Mouse (Mus musculus) NIH3T3 (cell line): Measurements from ENCODE around the gene Fndc8.
"Not testable (repeated sequence)": the region's sequence is repeated elsewhere in the genome, so short reads cannot be mapped to it uniquely, and the experiment has no call there.

Source experiments
- DNase-seq: peaks from one replicate; pipeline ENCODE4 v3.0.0-alpha.2; 2012; ENCODE audit warnings: low read depth

Gene Fndc8

DNA sequence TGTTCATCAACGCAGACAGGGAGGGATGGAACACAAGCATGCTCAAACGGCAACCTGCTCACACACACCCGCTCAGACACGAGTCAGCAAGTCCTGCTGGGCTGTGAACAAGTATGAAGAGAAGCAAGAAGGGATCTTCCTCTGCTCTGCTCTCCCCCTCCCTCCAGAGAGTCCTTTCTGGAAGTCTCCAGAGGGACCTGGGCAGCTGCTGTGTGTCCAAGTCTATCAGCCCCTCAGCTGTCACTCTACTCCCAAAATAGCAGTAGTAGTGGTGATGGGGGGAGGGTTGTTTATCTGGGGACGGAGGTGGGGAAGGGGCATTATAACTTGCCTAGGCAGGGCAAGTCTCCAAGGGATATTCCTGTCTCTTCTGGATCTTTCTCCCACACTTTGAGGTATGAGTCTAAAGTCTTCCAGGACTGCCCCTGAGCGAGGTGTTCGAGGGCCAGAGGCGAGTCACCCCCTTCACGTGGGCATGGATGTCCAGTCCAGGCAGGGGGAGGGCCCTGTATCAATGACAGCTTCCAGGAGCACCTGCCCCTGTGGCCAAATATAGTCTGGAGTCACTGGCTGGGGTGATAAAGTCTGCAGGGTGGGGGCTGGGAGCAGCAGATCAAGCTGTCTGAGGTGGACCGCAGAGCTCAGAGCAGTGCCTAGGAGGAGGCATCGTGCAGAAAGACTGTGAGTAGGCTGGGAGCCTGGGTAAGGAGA, 18.9 kb downstream of the Fndc8 start:
- DNase-seq, result no peak

DNA sequence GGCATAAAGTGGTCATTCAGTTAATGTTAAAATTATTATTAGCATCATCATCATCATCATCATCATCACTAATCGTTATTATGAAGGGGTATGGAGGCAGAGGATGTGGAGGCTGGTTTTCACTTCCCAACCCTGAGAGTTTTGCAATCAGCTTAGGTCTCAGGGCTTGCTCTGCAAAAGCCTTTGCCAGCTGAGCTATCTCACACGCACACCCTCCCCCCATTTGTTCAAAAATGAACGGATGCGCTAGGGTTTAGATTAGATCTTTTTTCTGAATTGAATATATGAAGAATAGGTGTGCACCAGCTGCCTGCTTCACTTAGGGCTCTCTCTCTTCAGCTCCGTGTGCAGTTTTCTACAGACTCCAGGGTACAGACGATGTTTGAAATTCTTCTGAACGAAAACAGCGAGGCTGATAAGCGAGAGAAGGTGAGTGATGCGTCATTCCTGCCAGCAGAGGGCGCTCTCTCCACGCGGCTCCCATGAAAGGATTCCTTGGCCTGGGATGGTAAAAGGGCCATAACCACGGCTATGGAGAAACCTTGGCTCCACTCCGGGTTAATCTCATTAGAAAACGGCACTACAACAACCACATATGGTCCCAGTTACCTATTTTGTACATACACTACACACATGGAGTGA, 22.9 kb downstream of the Fndc8 start:
- peak; percentile 87 for DNase-seq

DNA sequence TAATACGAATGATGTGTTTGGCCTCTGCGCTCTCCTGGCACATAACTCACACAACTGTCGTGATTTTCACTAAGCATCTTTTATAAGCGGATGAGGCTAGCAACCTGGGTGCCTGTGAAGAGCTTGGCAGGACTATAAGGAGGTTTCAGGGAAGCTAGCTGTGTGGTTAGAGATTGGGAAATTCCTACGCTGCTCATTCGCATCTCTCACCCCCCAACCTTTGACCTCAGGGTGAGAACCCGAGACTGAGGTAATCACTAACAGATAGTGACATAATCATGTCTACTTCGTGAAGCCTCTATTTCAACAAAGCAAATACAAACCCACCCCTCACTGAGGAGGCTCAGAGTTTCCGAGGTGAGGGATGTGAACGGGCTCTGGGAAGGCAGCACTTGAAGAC, 28.8 kb downstream of the Fndc8 start:
- peak; percentile 26 for DNase-seq

DNA sequence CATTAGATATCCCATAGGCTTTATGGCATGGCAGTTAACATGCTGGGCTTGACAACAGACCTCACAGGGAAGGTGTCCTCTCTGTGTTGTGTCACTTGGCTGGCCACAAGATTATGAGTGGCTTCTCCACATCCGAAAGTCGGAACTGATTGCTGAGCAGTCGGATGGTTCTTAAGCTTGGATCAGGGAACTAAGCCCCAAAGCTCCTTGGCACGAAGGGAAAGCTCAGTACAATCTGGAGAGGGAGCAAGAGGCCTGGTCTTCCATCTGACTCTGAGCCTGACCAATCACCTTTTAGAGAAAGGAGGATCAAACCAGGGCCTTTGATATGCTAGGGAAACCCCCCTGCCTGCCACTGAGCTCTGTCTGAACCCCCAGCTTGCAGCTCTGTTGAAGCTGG, 29.8 kb downstream of the Fndc8 start:
- no peak for DNase-seq

DNA sequence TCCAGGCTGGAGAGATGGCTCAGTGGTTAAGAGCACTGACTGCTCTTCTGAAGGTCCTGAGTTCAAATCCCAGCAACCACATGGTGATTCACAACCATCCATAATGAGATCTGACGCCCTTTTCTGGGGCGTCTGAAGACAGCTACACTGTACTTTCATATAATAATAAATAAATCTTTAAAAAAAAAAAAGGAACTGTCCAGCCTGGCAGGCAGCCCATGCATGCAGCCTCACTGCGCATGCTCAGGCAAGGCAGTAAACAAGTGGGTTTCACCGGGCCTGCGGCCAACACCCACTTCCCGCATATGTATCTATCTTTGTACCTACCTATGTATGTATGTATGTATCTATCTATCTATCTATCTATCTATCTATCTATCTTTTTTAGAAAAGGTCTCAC, 32.0 kb downstream of the Fndc8 start:
- DNase-seq, result not testable (repeated sequence)

DNA sequence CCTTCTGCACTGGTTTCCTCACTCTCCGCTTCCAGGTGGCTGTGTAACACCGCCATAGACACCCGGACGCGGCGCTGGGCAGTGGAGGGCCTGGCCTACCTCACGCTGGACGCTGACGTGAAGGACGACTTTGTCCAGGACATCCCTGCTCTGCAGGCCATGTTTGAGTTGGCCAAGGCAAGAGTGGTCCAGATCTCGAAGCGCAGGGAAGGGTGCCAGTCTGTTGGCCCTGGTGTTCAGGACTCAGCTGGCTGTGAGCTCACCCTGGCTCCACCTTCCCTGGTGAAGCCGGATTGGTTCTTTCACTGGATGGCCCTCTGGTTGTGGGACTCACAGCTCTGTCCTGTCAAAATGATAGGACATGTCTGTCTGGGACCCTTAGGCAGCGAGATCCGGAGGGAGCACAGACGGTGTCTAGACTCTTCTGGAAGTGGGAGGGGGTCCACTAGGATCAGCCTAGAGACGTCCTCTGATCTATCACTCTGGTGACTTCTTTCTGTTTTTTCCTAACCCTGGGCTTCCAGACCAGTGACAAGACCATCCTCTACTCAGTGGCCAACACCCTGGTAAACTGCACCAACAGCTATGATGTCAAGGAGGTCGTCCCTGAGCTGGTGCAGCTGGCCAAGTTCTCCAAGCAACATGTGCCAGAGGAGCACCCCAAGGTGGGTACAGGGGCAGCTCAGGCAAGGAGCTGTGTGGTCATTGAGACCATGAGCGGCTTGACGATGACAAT, 37.1 kb downstream of the Fndc8 start:
- no peak for DNase-seq

DNA sequence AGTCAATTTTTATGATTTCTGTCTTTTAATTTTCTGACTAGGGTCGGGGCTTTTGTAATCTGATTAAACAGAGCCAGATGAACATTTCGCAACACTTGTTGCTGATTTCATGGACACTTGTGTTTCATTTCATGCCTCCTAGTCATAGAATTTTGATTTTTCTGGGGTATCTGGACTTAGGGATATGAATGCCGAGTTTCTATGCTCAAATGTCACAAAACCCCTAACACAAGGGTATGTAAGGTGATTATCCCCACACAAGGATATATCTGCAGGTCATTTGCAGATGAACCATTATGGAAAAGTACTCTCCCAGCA, 37.7 kb downstream of the Fndc8 start:
- DNase-seq, result no peak

DNA sequence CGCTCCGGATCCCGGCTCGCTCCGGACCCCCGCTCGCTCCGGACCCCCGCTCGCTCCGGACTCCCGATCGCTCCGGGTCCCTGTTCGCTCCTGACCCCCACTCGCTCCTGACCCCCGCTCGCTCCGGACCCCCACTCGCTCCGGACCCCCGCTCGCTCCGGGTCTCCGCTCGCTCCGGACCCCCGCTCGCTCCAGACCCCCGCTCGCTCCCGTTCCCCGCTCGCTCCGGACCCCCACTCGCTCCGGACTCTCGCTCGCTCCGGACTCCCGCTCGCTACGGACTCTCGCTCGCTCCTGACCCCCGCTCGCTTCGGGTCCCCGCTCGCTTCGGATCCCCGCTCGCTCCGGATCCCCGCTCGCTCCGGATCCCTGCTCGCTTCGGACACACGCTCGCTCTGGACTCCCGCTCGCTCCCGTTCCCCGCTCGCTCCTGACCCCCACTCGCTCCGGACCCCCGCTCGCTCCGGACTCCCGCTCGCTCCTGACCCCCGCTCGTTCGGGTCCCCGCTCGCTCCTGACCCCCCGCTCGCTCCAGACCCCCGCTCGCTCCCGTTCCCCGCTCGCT, 38.5 kb downstream of the Fndc8 start:
- DNase-seq, result not testable (repeated sequence)

DNA sequence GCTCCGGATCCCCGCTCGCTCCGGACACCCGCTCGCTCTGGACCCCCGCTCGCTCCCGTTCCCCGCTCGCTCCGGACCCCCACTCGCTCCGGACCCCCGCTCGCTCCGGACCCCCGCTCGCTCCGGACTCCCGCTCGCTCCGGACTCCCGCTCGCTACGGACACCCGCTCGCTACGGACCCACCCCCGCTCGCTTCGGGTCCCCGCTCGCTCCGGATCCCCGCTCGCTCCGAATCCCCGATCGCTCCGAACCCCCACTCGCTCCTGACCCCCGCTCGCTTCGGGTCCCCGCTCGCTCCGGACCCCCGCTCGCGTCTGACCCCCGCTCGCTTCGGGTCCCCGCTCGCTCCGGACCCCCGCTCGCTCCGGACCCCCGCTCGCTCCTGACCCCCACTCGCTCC, 39.2 kb downstream of the Fndc8 start:
- DNase-seq, result not testable (repeated sequence)

DNA sequence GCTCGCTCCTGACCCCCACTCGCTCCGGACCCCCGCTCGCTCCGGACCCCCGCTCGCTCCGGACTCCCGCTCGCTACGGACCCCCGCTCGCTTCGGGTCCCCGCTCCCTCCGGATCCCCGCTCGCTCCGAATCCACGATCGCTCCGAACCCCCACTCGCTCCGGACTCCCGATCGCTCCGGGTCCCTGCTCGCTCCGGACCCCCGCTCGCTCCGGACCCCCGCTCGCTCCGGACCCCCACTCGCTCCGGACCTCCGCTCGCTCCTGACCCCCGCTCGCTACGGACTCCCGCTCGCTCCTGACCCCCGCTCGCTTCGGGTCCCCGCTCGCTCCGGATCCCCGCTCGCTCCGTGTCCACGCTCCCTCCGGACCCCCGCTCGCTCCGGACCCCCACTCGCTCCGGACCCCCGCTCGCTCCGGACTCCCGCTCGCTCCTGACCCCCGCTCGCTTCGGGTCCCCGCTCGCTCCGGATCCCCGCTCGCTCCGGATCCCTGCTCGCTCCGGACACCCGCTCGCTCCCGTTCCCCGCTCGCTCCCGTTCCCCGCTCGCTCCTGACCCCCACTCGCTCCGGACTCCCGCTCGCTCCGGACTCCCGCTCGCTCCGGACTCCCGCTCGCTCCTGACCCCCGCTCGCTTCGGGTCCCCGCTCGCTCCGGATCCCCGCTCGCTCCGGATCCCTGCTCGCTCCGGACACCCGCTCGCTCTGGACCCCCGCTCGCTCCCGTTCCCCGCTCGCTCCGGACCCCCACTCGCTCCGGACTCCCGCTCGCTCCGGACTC, 39.9 kb downstream of the Fndc8 start:
- not testable (repeated sequence) for DNase-seq

DNA sequence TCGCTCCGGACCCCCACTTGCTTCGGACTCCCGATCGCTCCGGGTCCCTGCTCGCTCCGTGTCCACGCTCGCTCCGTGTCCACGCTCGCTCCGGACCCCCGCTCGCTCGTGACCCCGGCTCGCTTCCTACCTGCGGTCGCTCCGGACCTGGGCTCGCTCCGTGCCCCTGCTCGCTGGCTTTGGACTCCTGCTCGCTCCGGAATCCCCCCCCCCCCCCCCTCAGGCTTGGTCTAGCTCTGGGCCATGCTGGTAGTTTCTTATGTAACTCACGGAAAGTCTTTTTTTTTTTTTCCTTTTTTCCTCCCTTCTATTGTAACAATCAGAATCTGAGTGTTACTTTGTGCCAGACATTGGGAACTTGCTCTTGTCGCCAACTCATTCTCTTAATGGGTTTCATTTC, 41.3 kb downstream of the Fndc8 start:
- DNase-seq, result no peak

DNA sequence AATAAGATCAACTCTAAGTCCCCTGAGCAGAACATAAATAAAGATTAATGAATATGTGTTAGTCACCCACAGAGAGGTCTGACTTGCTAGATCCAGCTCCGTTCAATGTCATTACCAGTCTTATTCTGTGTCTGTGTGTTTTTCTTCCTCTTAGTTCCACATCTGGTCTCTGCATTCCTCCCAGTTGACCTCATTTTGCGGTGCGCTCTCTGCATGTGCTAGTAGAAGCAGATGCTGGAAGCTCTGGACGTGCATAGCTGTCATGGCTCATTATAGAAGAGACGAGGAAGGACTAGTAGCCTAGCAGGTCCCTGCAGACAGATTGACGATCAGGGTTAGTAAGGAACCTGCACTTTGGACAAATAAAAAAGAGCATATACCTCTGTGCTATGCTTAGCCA, 51.4 kb downstream of the Fndc8 start:
- DNase-seq, result peak; percentile 66

DNA sequence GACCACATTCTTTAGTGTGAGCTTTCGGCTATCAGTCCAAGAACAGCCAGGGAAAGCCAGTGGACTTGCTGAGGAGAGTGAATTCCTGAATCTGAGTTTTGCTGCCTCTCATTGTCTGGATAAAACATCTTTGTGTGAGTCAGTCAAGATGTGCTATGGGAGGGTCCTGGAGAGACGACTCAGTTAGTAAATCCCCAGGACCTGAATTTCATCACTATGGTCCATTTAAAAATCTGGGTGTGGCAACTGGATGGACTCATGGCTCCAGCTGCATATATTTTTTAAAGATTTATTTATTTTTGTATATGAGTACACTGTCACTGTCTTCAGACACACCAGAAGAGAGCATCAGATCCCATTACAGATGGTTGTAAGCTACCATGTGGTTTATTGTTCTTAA, 53.7 kb downstream of the Fndc8 start:
- peak; percentile 45 for DNase-seq

DNA sequence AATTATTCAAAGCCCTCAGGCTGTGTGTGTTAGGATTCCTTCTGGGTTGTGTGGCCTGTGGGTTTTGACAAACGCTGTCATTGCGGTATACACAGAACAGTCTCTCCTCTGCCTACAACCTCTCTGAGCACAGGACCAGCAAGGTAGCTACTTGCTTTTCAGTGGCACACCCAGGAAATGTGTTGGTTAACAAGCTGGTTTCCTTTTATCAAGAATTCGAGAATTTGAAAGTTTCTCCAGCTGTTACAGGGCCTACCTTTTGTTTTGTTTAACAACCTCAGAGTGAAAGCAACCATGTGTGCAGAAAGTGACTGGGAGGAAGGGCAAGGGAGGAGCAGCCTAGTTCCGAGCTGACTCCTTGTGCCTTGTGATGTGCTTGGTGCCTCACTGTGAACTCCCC, 55.5 kb downstream of the Fndc8 start:
- no peak for DNase-seq

DNA sequence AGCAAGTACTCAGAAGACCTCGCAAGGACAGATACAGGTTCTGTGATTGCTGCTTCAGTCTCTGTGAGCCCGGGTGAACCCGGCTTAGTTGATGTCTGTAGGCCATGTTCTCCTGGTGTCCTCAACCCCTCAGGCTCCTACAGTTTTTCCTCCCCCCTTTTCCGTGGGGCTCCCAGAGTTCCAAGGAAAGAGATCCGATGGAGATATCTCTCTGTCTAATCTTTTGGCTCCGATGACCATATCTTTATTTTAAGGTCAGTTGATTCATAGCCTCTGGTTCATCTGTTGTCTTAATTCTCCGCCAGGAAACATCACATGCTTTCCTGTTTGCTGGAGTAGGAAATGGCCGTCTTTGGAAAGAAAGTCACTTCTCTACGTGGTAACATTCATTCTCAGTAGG, 57.1 kb downstream of the Fndc8 start:
- DNase-seq, result no peak
